Mouse (Mus musculus): Measurements from ENCODE around the gene Urah. TPM values are rescaled to one million over a fixed set of nuclear protein-coding genes. Genes with fewer than 3 reads are reported as not detected.

Gene Urah
- polyA plus RNA-seq, 1 experiment from 2014 or later = 0.18 TPM

GRCm38 (mm10) chr7:140820173-140820572 is 14.6 kb upstream of the Urah start:
- in situ Hi-C loops (cut with MboI; ENCODE audit: low pct_unique_long_range_greater_than_20kb) = no loop called here
- ATAC-seq (no peak), DNase-seq (ENCODE audit: low read depth, low spot score) (no peak)
- TF ChIP-seq CTCF (IDR thresholded peaks at IDR 0.05) = no peak
- CTCF ChIA-PET = interaction anchor here (1.7 to 2.0 kb wide), 2 partner anchors 9 to 12 kb away, joined by 6 read pairs; no protein-coding TSS in a partner anchor
- H3K27me3 ChIP-seq = no peaks in the 10 kb centered on the region
- POLR2A ChIA-PET = no interaction called here

- ChIA-PET POLR2A (no interaction called here), CTCF (interaction anchor here (1.7 to 2.0 kb wide), 2 partner anchors 8 to 13 kb away, joined by 6 read pairs; no protein-coding TSS in a partner anchor)
- in situ Hi-C loops (cut with MboI; ENCODE audit: low pct_unique_long_range_greater_than_20kb) = no loop called here
- no peak for TF ChIP-seq CTCF (IDR thresholded peaks at IDR 0.05)
- ATAC-seq (no peak), DNase-seq (ENCODE audit: low read depth, low spot score) (no peak)
- no peaks in the 10 kb centered on the region for H3K27me3 ChIP-seq
These were observed 13.5 kb upstream of the Urah start for GRCm38 (mm10) chr7:140821305-140821652.

GRCm38 (mm10) chr7:140821653-140822329 is 13.0 kb upstream of the Urah start, which contains the start of gene Zfp941:
TSS of gene Zfp941 (minus strand) at chr7:140822178.
- TF ChIP-seq CTCF (IDR thresholded peaks at IDR 0.05) = no peak
- ChIA-PET CTCF (interaction anchor here (2.0 kb wide), 1 partner anchor 13 kb away, joined by 6 read pairs; no protein-coding TSS in a partner anchor), POLR2A (no interaction called here)
- ATAC-seq (no peak), DNase-seq (ENCODE audit: low read depth, low spot score) (no peak)
- in situ Hi-C loops (cut with MboI; ENCODE audit: low pct_unique_long_range_greater_than_20kb) = no loop called here
- no peaks in the 10 kb centered on the region for H3K27me3 ChIP-seq

GRCm38 (mm10) chr7:140822731-140823130 is 12.1 kb upstream of the Urah start:
- ChIA-PET POLR2A (no interaction called here), CTCF (no interaction called here)
- no peak for TF ChIP-seq CTCF (IDR thresholded peaks at IDR 0.05)
- DNase-seq (ENCODE audit: low read depth, low spot score) (no peak), ATAC-seq (no peak)
- H3K27me3 ChIP-seq = no peaks in the 10 kb centered on the region
- in situ Hi-C loops (cut with MboI; ENCODE audit: low pct_unique_long_range_greater_than_20kb) = no loop called here

- H3K27me3 ChIP-seq = no peaks in the 10 kb centered on the region
- POLR2A ChIA-PET = no interaction called here
- peak; percentile 79 for TF ChIP-seq CTCF (IDR thresholded peaks at IDR 0.05)
- no peak for DNase-seq (ENCODE audit: low read depth, low spot score)
- in situ Hi-C loops (cut with MboI; ENCODE audit: low pct_unique_long_range_greater_than_20kb) = no loop called here
- peak; percentile 93 for ATAC-seq
- CTCF ChIA-PET = interaction anchor here (0.8 to 2.1 kb wide), 5 partner anchors 8 to 21 kb away, joined by 3 to 6 read pairs (median 3); no protein-coding TSS in a partner anchor
These were observed 6.5 kb upstream of the Urah start for GRCm38 (mm10) chr7:140828171-140828881.

GRCm38 (mm10) chr7:140831447-140831846 is 3.4 kb upstream of the Urah start:
- ATAC-seq (peak; percentile 9), DNase-seq (ENCODE audit: low read depth, low spot score) (no peak)
- no peak for TF ChIP-seq CTCF (IDR thresholded peaks at IDR 0.05)
- in situ Hi-C loops (cut with MboI; ENCODE audit: low pct_unique_long_range_greater_than_20kb) = no loop called here
- ChIA-PET CTCF (no interaction called here), POLR2A (no interaction called here)
- no peaks in the 10 kb centered on the region for H3K27me3 ChIP-seq

GRCm38 (mm10) chr7:140833341-140833740 is 1.5 kb upstream of the Urah start:
- POLR2A ChIA-PET = no interaction called here

GRCm38 (mm10) chr7:140835758-140836087 is 905 bp downstream of the Urah start:
- no peak for TF ChIP-seq CTCF (IDR thresholded peaks at IDR 0.05)
- ATAC-seq (no peak), DNase-seq (ENCODE audit: low read depth, low spot score) (no peak)
- ChIA-PET POLR2A (no interaction called here), CTCF (interaction anchor here (1.6 kb wide), 1 partner anchor 10 kb away, joined by 3 read pairs; no protein-coding TSS in a partner anchor)
- in situ Hi-C loops (cut with MboI; ENCODE audit: low pct_unique_long_range_greater_than_20kb) = no loop called here
- no peaks in the 10 kb centered on the region for H3K27me3 ChIP-seq

More at GRCm38 (mm10) chr7:140833341-140833740, 1.5 kb upstream of the Urah start:
- CTCF ChIA-PET = no interaction called here
- in situ Hi-C loops (cut with MboI; ENCODE audit: low pct_unique_long_range_greater_than_20kb) = no loop called here
- no peak for TF ChIP-seq CTCF (IDR thresholded peaks at IDR 0.05)
- no peaks in the 10 kb centered on the region for H3K27me3 ChIP-seq
- no peak for ATAC-seq
- DNase-seq (ENCODE audit: low read depth, low spot score) = no peak

- DNase-seq (ENCODE audit: low read depth, low spot score) (no peak), ATAC-seq (no peak)
- no peaks in the 10 kb centered on the region for H3K27me3 ChIP-seq
- ChIA-PET POLR2A (no interaction called here), CTCF (interaction anchor here (0.9 to 1.6 kb wide), 2 partner anchors 11 to 70 kb away, joined by 3 read pairs; no protein-coding TSS in a partner anchor)
- in situ Hi-C loops (cut with MboI; ENCODE audit: low pct_unique_long_range_greater_than_20kb) = no loop called here
- no peak for TF ChIP-seq CTCF (IDR thresholded peaks at IDR 0.05)
These were observed 1.7 kb downstream of the Urah start for GRCm38 (mm10) chr7:140836243-140837115.

- no peak for ATAC-seq
These were observed 4.7 kb downstream of the Urah start for GRCm38 (mm10) chr7:140839556-140839955.

More at GRCm38 (mm10) chr7:140839556-140839955, 4.7 kb downstream of the Urah start:
- TF ChIP-seq CTCF (IDR thresholded peaks at IDR 0.05) = no peak
- DNase-seq (ENCODE audit: low read depth, low spot score) = no peak
- in situ Hi-C loops (cut with MboI; ENCODE audit: low pct_unique_long_range_greater_than_20kb) = no loop called here
- CTCF ChIA-PET = no interaction called here
- POLR2A ChIA-PET = no interaction called here
- no peaks in the 10 kb centered on the region for H3K27me3 ChIP-seq
